8 mouse cellular contexts compared by ENCODE assay signal in genomic region chr13:17581684-17582083, GRCm38 (mm10).
DNase-seq lines count a peak whose midpoint lies in the region; ATAC-seq and TF ChIP-seq lines count a peak whose summit lies in the region.

No protein-coding gene starts in this region.

- WGBS in hindbrain, embryonic 11.5 days: 25% methylated on average over 1 of the region's 2 CpGs
- 18% methylated on average over 2 of the region's 2 CpGs for WGBS in hindbrain, embryonic 10.5 days
- 41% methylated on average over 2 of the region's 2 CpGs for WGBS in thymus, adult 2 months
- WGBS in hindbrain, embryonic 16.5 days: 19% methylated on average over 2 of the region's 2 CpGs

- H3K4me3 ChIP-seq in hindbrain, embryonic 11.5 days (ENCODE audit: low read depth, low read length): no peak overlapping the region
- no peak overlapping the region for H3K4me3 ChIP-seq in hindbrain, embryonic 10.5 days
- no peak overlapping the region for H3K4me3 ChIP-seq in thymus, adult 2 months (ENCODE audit: control insufficient read depth, insufficient read depth, low read length)
- no peak overlapping the region for H3K4me3 ChIP-seq in hindbrain, embryonic 16.5 days (ENCODE audit: low read length)

- no peaks in the 10 kb centered on the region for H3K27me3 ChIP-seq in hindbrain, embryonic 11.5 days (ENCODE audit: control insufficient read depth, insufficient read depth, low read length)
- H3K27me3 ChIP-seq in hindbrain, embryonic 10.5 days (ENCODE audit: insufficient read depth, poor library complexity, severe bottlenecking): no peaks in the 10 kb centered on the region
- H3K27me3 ChIP-seq in thymus, adult 2 months (ENCODE audit: control insufficient read depth, insufficient read depth, low read length): no peaks in the 10 kb centered on the region
- H3K27me3 ChIP-seq in hindbrain, embryonic 16.5 days (replicated peaks; ENCODE audit: control insufficient read depth, insufficient read depth, low read length): no peaks in the 10 kb centered on the region

- peak; percentile 27 for DNase-seq in hindbrain, embryonic 11.5 days (ENCODE audit: low spot score)
- no peak for DNase-seq in hindbrain, embryonic 10.5 days (ENCODE audit: low spot score)
- peak; percentile 8 for DNase-seq in thymus, adult 2 months
- no peak for DNase-seq in thymus, postnatal 36 days
- peak; percentile 25 for DNase-seq in right cerebral cortex, postnatal 14 days
- DNase-seq in urinary bladder, adult 18-20 months (ENCODE audit: low spot score in 2 of 2): no peak
- no peak for DNase-seq in urinary bladder, adult 2 months (ENCODE audit: low spot score)

- no peaks in the 10 kb centered on the region for H3K9me3 ChIP-seq in hindbrain, embryonic 11.5 days (ENCODE audit: control insufficient read depth, low read length)
- no peaks in the 10 kb centered on the region for H3K9me3 ChIP-seq in hindbrain, embryonic 10.5 days
- H3K9me3 ChIP-seq in hindbrain, embryonic 16.5 days (ENCODE audit: control insufficient read depth, low read length): no peaks in the 10 kb centered on the region

- no peaks in the 10 kb centered on the region for H3K4me1 ChIP-seq in hindbrain, embryonic 11.5 days (replicated peaks; ENCODE audit: control insufficient read depth, insufficient read depth, low read length)
- H3K4me1 ChIP-seq in hindbrain, embryonic 10.5 days (replicated peaks): no peaks in the 10 kb centered on the region
- H3K4me1 ChIP-seq in thymus, adult 2 months (replicated peaks; ENCODE audit: control insufficient read depth, insufficient read depth, low read length): no peaks in the 10 kb centered on the region
- H3K4me1 ChIP-seq in hindbrain, embryonic 16.5 days (ENCODE audit: control insufficient read depth, insufficient read depth, low read depth, low read length): no peaks in the 10 kb centered on the region

- no peak for ATAC-seq in hindbrain, embryonic 11.5 days (ENCODE audit: low FRiP score)
- ATAC-seq in hindbrain, embryonic 16.5 days: peak; percentile 73; the same call in 1 of the 2 replicates

- no peak overlapping the region for H3K9ac ChIP-seq in hindbrain, embryonic 11.5 days (ENCODE audit: low read depth, low read length)
- no peak overlapping the region for H3K9ac ChIP-seq in hindbrain, embryonic 16.5 days (ENCODE audit: low read depth, low read length)

- no peak for TF ChIP-seq CTCF in thymus, adult 2 months (IDR thresholded peaks at IDR 0.05; ENCODE audit: borderline replicate concordance, control insufficient read depth, extremely low read depth, insufficient read depth, low read length, poor library complexity)

- H3K4me2 ChIP-seq in hindbrain, embryonic 11.5 days (replicated peaks; ENCODE audit: low read depth, low read length): no peak overlapping the region
- no peak overlapping the region for H3K4me2 ChIP-seq in hindbrain, embryonic 16.5 days (ENCODE audit: low read length)

- H3K36me3 ChIP-seq in hindbrain, embryonic 11.5 days (ENCODE audit: control insufficient read depth, insufficient read depth, low read length): no peaks in the 10 kb centered on the region
- no peaks in the 10 kb centered on the region for H3K36me3 ChIP-seq in hindbrain, embryonic 10.5 days
- H3K36me3 ChIP-seq in thymus, adult 2 months (ENCODE audit: control insufficient read depth, insufficient read depth, low read length): no peaks in the 10 kb centered on the region
- no peaks in the 10 kb centered on the region for H3K36me3 ChIP-seq in hindbrain, embryonic 16.5 days (ENCODE audit: control insufficient read depth, insufficient read depth, low read length)

- no peak for TF ChIP-seq POLR2A in thymus, adult 2 months (IDR thresholded peaks at IDR 0.05; ENCODE audit: control insufficient read depth, extremely low read depth, insufficient read depth, low read length, poor library complexity)

- H3K27ac ChIP-seq in hindbrain, embryonic 11.5 days (ENCODE audit: low read depth, low read length): no peak overlapping the region
- H3K27ac ChIP-seq in hindbrain, embryonic 10.5 days: no peak overlapping the region
- no peak overlapping the region for H3K27ac ChIP-seq in thymus, adult 2 months (ENCODE audit: control insufficient read depth, insufficient read depth, low read length)
- no peak overlapping the region for H3K27ac ChIP-seq in hindbrain, embryonic 16.5 days (ENCODE audit: low read depth, low read length)

Comparison
In these comparisons a context has a peak if more than half of its experiments do, and no peak if none do; other contexts are left out.
1. DNase-seq: peak in hindbrain, embryonic 11.5 days (single experiment), thymus, adult 2 months (single experiment) and right cerebral cortex, postnatal 14 days (single experiment); none in hindbrain, embryonic 10.5 days (single experiment), thymus, postnatal 36 days (0 of 2), urinary bladder, adult 18-20 months (0 of 2) and urinary bladder, adult 2 months (single experiment).